Comparison of ENCODE assay signal across 8 mouse cellular contexts in the genomic region with DNA sequence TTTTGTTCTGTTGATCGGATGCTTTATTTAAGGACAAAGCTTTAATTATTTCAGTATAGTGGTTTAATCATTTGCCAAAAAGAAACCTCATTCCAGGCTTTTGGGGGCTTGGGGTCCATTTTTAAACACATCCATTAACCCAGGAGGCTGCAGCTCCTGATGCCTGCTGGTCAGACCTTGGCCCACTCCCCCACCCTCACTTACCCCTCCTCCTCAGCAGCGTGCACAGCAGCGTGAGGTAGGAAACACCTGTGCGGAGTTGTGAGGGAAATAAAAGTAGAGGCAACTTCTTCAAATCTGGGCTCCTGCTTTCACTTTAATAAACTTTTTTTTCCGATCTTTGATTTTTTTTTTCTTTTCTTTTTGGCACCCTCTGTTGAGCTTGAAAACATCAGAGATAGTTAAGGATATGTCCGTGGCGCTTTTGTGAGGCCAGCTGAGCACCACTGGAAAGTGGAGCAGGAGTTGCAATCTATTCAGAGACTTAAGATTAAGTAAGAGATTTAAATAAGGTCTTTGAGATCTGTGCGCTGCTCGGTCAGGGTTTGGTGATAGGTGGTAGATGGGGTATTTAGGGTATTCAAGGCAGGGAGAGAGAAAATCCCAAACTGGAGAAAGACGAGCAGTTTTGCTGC.
DNase-seq lines count a peak whose midpoint lies in the region; ATAC-seq and TF ChIP-seq lines count a peak whose summit lies in the region.

No protein-coding gene starts in this region.

- H3K27ac ChIP-seq in gastrocnemius, adult 2 months, result peak overlapping the region; percentile 84
- no peak overlapping the region for H3K27ac ChIP-seq in spleen, adult 2 months (ENCODE audit: insufficient read depth, low read length)
- H3K27ac ChIP-seq in hindbrain, postnatal 0 days, result peak overlapping the region; percentile 79
- no peak overlapping the region for H3K27ac ChIP-seq in stomach, embryonic 15.5 days

- H3K4me3 ChIP-seq in gastrocnemius, adult 2 months, result peak overlapping the region; percentile 67
- H3K4me3 ChIP-seq in spleen, adult 2 months (ENCODE audit: extremely low read depth, insufficient read depth, insufficient read length), result no peak overlapping the region
- peak overlapping the region; percentile 53 for H3K4me3 ChIP-seq in hindbrain, postnatal 0 days (ENCODE audit: low read length)
- no peak overlapping the region; the same call in 1 of the 2 replicates for H3K4me3 ChIP-seq in stomach, embryonic 15.5 days (replicated peaks)

- H3K4me2 ChIP-seq in hindbrain, postnatal 0 days (ENCODE audit: low read depth, low read length), result peak overlapping the region; percentile 73
- peak overlapping the region; percentile 41 for H3K4me2 ChIP-seq in stomach, embryonic 15.5 days

- WGBS in spleen, adult 2 months, result 26% methylated on average over 10 of the region's 10 CpGs
- WGBS in hindbrain, postnatal 0 days, result 20% methylated on average over 10 of the region's 10 CpGs
- 40% methylated on average over 10 of the region's 10 CpGs for WGBS in stomach, embryonic 15.5 days

- peaks cover 5% of the 10 kb centered on the region; the same call in 1 of the 2 replicates for H3K4me1 ChIP-seq in spleen, adult 2 months (ENCODE audit: control insufficient read depth, insufficient read depth, insufficient read length)
- no peaks in the 10 kb centered on the region; the same call in 1 of the 2 replicates for H3K4me1 ChIP-seq in hindbrain, postnatal 0 days (ENCODE audit: insufficient read depth, low read length)
- H3K4me1 ChIP-seq in stomach, embryonic 15.5 days, result peaks cover 4% of the 10 kb centered on the region; the same call in 1 of the 2 replicates

- no peaks in the 10 kb centered on the region for H3K9me3 ChIP-seq in hindbrain, postnatal 0 days (ENCODE audit: low read length)
- H3K9me3 ChIP-seq in stomach, embryonic 15.5 days, result no peaks in the 10 kb centered on the region

- DNase-seq in gastrocnemius, adult 2 months, result no peak
- no peak for DNase-seq in gastrocnemius, adult 18-20 months (ENCODE audit: low spot score)
- DNase-seq in spleen, adult 2 months (ENCODE audit: low read depth in 1 of 2, low spot score in 2 of 2), result peak; percentile 11 to 27
- DNase-seq in spleen, adult 12 weeks (ENCODE audit: low spot score), result no peak
- peak; percentile 41 for DNase-seq in hindbrain, postnatal 0 days (ENCODE audit: low spot score)
- no peak for DNase-seq in adipocyte (ENCODE audit: low spot score)

- ATAC-seq in hindbrain, postnatal 0 days, result no peak
- no peak for ATAC-seq in stomach, embryonic 15.5 days (ENCODE audit: insufficient read depth, low FRiP score, low read depth)
- no peak for ATAC-seq in erythroblast, adult 5-6 weeks (replicated peaks; ENCODE audit: low FRiP score, poor library complexity, severe bottlenecking)

- H3K9ac ChIP-seq in hindbrain, postnatal 0 days (replicated peaks; ENCODE audit: low read length), result peak overlapping the region; percentile 53
- no peak overlapping the region for H3K9ac ChIP-seq in stomach, embryonic 15.5 days

- TF ChIP-seq POLR2A in spleen, adult 2 months (IDR thresholded peaks at IDR 0.05; ENCODE audit: low read depth, low read length), result no peak

- intact Hi-C loops in gastrocnemius, adult 2 months (cut with DNase I), result loop anchor here (5.0 kb wide), 2 partner anchors 65 to 85 kb away; no protein-coding TSS in a partner anchor

- H3K36me3 ChIP-seq in spleen, adult 2 months (ENCODE audit: control insufficient read depth, insufficient read depth, low read length), result no peaks in the 10 kb centered on the region
- H3K36me3 ChIP-seq in hindbrain, postnatal 0 days (ENCODE audit: insufficient read depth, low read length), result no peaks in the 10 kb centered on the region
- no peaks in the 10 kb centered on the region for H3K36me3 ChIP-seq in stomach, embryonic 15.5 days

- TF ChIP-seq CTCF in gastrocnemius, adult 2 months (IDR thresholded peaks at IDR 0.05), result no peak
- TF ChIP-seq CTCF in spleen, adult 2 months (IDR thresholded peaks at IDR 0.05; ENCODE audit: extremely low read depth, insufficient read depth, insufficient read length, insufficient replicate concordance), result no peak
- no peak for TF ChIP-seq CTCF in hindbrain, postnatal 0 days (IDR thresholded peaks at IDR 0.05; ENCODE audit: low read depth)

- H3K27me3 ChIP-seq in spleen, adult 2 months (ENCODE audit: control insufficient read depth, insufficient read depth, low read length), result no peaks in the 10 kb centered on the region
- H3K27me3 ChIP-seq in hindbrain, postnatal 0 days (ENCODE audit: insufficient read depth, low read length), result no peaks in the 10 kb centered on the region
- H3K27me3 ChIP-seq in stomach, embryonic 15.5 days (replicated peaks), result no peaks in the 10 kb centered on the region

Comparison
In these comparisons a context has a peak if more than half of its experiments do, and no peak if none do; other contexts are left out.
1. DNase-seq: peak in spleen, adult 2 months (2 of 2) and hindbrain, postnatal 0 days (single experiment); none in gastrocnemius, adult 2 months (single experiment), gastrocnemius, adult 18-20 months (single experiment), spleen, adult 12 weeks (single experiment) and adipocyte (single experiment).
2. H3K27ac ChIP-seq: peak in gastrocnemius, adult 2 months (single experiment) and hindbrain, postnatal 0 days (single experiment); none in spleen, adult 2 months (single experiment) and stomach, embryonic 15.5 days (single experiment).
3. H3K4me3 ChIP-seq: peak in gastrocnemius, adult 2 months (single experiment) and hindbrain, postnatal 0 days (single experiment); none in spleen, adult 2 months (single experiment) and stomach, embryonic 15.5 days (single experiment).